Mouse (Mus musculus): ENCODE results near the gene Col15a1. TPM values are rescaled to one million over a fixed set of nuclear protein-coding genes. Genes with fewer than 3 reads are reported as not detected.

Col15a1 gene
- polyA plus RNA-seq, 1 experiment from 2014 or later: 2.0 TPM

DNA sequence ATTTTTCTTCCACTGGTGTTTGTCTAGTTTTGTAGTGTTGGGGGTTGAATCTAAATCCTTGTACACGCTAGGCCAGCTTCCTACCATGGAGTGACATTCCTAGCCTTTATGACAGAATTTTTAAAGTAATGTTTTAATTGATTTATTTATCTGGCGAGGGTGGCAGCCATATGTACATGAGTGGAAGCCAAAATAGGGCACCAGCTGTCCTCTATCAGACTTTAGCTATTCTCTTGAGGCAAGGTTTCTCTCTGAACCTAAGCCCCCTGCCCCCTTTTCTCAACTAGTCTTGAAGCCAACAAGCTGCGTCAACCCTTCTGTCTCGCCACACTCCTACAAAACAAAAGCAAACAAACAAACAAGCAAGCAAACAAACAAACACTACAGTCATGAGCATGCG, 57.6 kb downstream of the Col15a1 start:
- H3K9ac ChIP-seq (ENCODE audit: low read depth, low read length): no peak overlapping the region
- no peaks in the 10 kb centered on the region for H3K36me3 ChIP-seq (ENCODE audit: control insufficient read depth, insufficient read depth, low read length)
- no peaks in the 10 kb centered on the region for H3K9me3 ChIP-seq (replicated peaks; ENCODE audit: control insufficient read depth, low read length)
- no peak overlapping the region for H3K27ac ChIP-seq (ENCODE audit: low read depth, low read length)
- WGBS (ENCODE audit: insufficient replicate concordance): 80% methylated on average over 5 of the region's 5 CpGs
- no peak for ATAC-seq (replicated peaks; ENCODE audit: insufficient number of reproducible peaks, low FRiP score, low TSS enrichment)
- H3K4me1 ChIP-seq (ENCODE audit: control insufficient read depth, insufficient read depth, low read length): peaks cover 3% of the 10 kb centered on the region; the same call in 1 of the 2 replicates
- no peak overlapping the region for H3K4me2 ChIP-seq
- no peaks in the 10 kb centered on the region; the same call in 1 of the 2 replicates for H3K27me3 ChIP-seq (ENCODE audit: control insufficient read depth, insufficient read depth, low read length)
- no peak overlapping the region for H3K4me3 ChIP-seq (ENCODE audit: low read depth, low read length)

DNA sequence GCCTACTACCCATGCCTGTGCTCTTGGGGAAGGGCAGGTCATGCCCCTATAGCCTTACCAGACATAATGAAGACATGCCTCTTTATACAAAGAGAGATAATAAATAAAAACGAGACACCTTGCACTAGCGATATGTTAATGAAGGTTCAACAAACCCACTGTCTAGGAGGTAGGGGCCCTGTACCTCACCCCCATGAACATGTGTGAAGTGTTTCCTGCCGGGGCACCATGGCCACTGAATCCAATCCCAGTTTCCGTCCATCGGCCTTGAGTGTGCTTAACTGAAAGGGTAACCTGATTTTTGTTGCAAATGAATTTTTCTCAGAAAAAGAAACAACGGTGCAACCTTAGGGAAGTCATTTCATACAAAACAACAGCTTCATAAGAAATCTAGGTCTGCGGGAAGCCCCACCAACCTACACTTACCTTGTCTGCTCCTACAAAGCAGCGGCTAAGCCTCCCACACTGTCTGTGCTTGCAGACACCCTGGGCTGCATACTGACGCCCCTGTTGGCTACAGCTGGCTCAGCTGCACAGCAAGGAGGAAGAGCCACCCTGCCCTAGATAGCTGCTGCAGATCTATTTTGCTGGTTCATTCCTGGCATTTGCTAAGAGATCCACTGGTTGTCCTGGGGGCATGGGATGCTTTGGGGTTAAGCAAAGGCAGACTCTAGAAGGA, 64.6 kb downstream of the Col15a1 start:
- Histone ChIP-seq H3K36me3 (ENCODE audit: control insufficient read depth, insufficient read depth, low read length) (no peaks in the 10 kb centered on the region), H3K4me3 (ENCODE audit: low read depth, low read length) (no peak overlapping the region), H3K4me2 (no peak overlapping the region), H3K27me3 (ENCODE audit: control insufficient read depth, insufficient read depth, low read length) (no peaks in the 10 kb centered on the region; the same call in 1 of the 2 replicates), H3K9me3 (replicated peaks; ENCODE audit: control insufficient read depth, low read length) (no peaks in the 10 kb centered on the region), H3K27ac (ENCODE audit: low read depth, low read length) (no peak overlapping the region), H3K9ac (ENCODE audit: low read depth, low read length) (no peak overlapping the region), H3K4me1 (ENCODE audit: control insufficient read depth, insufficient read depth, low read length) (no peaks in the 10 kb centered on the region)
- ATAC-seq (replicated peaks; ENCODE audit: insufficient number of reproducible peaks, low FRiP score, low TSS enrichment): no peak
- 79% methylated on average over 9 of the region's 9 CpGs for WGBS (ENCODE audit: insufficient replicate concordance)

DNA sequence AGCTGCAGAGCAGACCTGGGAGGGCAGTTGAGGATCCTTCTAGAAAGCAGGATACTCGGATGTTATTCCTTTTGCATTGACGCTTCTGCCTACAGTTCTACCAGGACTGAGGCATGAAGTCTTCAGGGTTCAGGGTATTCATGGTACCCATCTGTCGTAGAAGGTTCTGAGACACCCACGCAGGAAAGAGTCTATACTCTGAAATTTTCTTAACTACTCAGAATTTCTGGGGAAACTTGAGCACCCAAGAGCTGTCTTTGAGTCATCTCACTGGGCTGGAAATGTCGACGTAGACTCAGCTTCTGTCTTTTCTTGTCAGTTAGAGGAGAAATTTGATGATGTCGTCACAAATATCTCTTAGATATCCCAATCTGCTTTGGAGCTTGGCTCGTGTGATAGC, 65.8 kb downstream of the Col15a1 start:
- Histone ChIP-seq H3K4me3 (ENCODE audit: low read depth, low read length) (no peak overlapping the region), H3K9ac (ENCODE audit: low read depth, low read length) (no peak overlapping the region), H3K4me1 (ENCODE audit: control insufficient read depth, insufficient read depth, low read length) (no peaks in the 10 kb centered on the region), H3K4me2 (no peak overlapping the region), H3K36me3 (ENCODE audit: control insufficient read depth, insufficient read depth, low read length) (no peaks in the 10 kb centered on the region), H3K9me3 (replicated peaks; ENCODE audit: control insufficient read depth, low read length) (no peaks in the 10 kb centered on the region), H3K27ac (ENCODE audit: low read depth, low read length) (no peak overlapping the region), H3K27me3 (ENCODE audit: control insufficient read depth, insufficient read depth, low read length) (no peaks in the 10 kb centered on the region)
- no peak for ATAC-seq (replicated peaks; ENCODE audit: insufficient number of reproducible peaks, low FRiP score, low TSS enrichment)
- WGBS (ENCODE audit: insufficient replicate concordance): 80% methylated on average over 8 of the region's 8 CpGs

DNA sequence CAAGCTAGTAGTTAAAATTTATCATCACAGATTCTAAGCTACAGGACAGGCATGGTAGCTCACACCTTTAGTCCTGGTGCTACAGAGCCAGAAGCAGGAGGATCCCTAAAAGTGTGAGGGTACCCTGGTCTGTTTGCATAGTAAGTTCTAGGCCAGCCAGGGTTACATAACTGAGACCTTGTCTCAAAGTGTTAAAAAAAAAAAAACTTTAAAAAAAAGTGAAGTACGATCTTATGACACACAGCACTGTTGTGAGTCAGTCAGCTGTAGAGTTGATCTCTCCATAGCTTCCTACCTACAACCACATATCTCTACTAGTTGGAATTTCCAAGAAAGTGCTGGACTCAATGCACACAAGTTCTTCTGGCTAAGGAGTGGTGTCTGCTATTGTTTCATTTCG, 67.0 kb downstream of the Col15a1 start:
- Histone ChIP-seq H3K4me3 (ENCODE audit: low read depth, low read length) (no peak overlapping the region), H3K4me2 (no peak overlapping the region), H3K27ac (ENCODE audit: low read depth, low read length) (no peak overlapping the region), H3K36me3 (ENCODE audit: control insufficient read depth, insufficient read depth, low read length) (no peaks in the 10 kb centered on the region), H3K9me3 (replicated peaks; ENCODE audit: control insufficient read depth, low read length) (no peaks in the 10 kb centered on the region), H3K27me3 (ENCODE audit: control insufficient read depth, insufficient read depth, low read length) (no peaks in the 10 kb centered on the region), H3K9ac (ENCODE audit: low read depth, low read length) (no peak overlapping the region), H3K4me1 (ENCODE audit: control insufficient read depth, insufficient read depth, low read length) (no peaks in the 10 kb centered on the region)
- WGBS (ENCODE audit: insufficient replicate concordance): 85% methylated on average over 2 of the region's 2 CpGs
- no peak for ATAC-seq (replicated peaks; ENCODE audit: insufficient number of reproducible peaks, low FRiP score, low TSS enrichment)

DNA sequence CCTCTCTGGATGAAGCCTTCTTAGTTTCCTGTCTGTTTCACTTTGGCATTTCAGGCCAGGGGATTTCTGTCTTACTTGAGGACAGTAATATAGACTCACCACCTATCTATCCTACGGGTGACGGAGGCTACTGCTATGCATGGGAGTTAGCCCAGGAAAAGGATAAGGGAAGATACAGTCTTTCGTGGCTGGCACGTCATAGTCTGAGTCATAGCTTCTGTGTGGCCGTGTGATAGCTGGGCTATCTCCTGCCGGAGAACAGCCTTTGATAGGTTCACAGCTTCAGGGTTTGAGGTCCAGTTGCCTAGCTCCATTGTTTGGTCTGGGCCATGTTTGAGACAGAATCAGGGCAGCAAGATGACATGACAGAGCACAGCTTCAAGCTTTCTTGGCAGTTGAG, 70.4 kb downstream of the Col15a1 start:
- Histone ChIP-seq H3K27me3 (ENCODE audit: control insufficient read depth, insufficient read depth, low read length) (no peaks in the 10 kb centered on the region), H3K4me2 (no peak overlapping the region), H3K36me3 (ENCODE audit: control insufficient read depth, insufficient read depth, low read length) (no peaks in the 10 kb centered on the region), H3K9me3 (replicated peaks; ENCODE audit: control insufficient read depth, low read length) (no peaks in the 10 kb centered on the region), H3K9ac (ENCODE audit: low read depth, low read length) (no peak overlapping the region), H3K4me1 (ENCODE audit: control insufficient read depth, insufficient read depth, low read length) (peaks cover 4% of the 10 kb centered on the region), H3K4me3 (ENCODE audit: low read depth, low read length) (no peak overlapping the region), H3K27ac (ENCODE audit: low read depth, low read length) (no peak overlapping the region)
- WGBS (ENCODE audit: insufficient replicate concordance): 48% methylated on average over 6 of the region's 6 CpGs
- ATAC-seq (replicated peaks; ENCODE audit: insufficient number of reproducible peaks, low FRiP score, low TSS enrichment): no peak

DNA sequence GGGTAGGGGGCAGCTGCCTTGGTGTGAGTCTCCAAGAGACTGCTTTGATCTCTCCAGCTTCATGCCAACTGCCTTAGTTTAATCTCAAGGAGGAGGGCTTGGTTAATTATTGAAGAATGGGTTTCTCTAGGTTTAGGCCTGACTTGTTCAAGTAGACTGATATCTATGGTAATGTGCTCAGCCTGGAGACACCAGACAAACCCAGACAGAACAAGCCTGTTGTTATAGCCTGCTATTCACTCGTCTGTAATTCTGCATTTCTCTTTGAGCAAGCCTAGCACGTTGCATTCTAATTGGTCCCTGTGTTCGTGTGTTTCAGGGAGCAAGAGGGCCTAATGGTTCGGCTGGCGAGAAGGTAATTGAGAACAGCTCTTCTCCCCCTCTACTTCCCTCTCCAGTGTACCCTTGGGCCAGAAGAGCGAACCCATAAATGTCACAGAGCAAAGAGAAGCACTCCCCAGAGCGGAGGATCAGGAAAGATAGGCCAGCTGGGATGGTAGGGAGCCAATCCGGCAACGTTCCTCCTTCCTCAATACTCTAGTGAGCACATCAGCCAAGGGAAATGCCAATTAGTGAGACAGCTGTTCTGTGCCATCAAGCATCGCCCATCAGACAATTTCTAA, 71.2 kb downstream of the Col15a1 start:
- Histone ChIP-seq H3K36me3 (ENCODE audit: control insufficient read depth, insufficient read depth, low read length) (no peaks in the 10 kb centered on the region), H3K27ac (ENCODE audit: low read depth, low read length) (no peak overlapping the region), H3K4me3 (ENCODE audit: low read depth, low read length) (no peak overlapping the region), H3K9me3 (replicated peaks; ENCODE audit: control insufficient read depth, low read length) (no peaks in the 10 kb centered on the region), H3K4me1 (ENCODE audit: control insufficient read depth, insufficient read depth, low read length) (peaks cover 5% of the 10 kb centered on the region), H3K4me2 (no peak overlapping the region), H3K27me3 (ENCODE audit: control insufficient read depth, insufficient read depth, low read length) (no peaks in the 10 kb centered on the region), H3K9ac (ENCODE audit: low read depth, low read length) (no peak overlapping the region)
- no peak for ATAC-seq (replicated peaks; ENCODE audit: insufficient number of reproducible peaks, low FRiP score, low TSS enrichment)
- WGBS (ENCODE audit: insufficient replicate concordance): 78% methylated on average over 10 of the region's 10 CpGs

DNA sequence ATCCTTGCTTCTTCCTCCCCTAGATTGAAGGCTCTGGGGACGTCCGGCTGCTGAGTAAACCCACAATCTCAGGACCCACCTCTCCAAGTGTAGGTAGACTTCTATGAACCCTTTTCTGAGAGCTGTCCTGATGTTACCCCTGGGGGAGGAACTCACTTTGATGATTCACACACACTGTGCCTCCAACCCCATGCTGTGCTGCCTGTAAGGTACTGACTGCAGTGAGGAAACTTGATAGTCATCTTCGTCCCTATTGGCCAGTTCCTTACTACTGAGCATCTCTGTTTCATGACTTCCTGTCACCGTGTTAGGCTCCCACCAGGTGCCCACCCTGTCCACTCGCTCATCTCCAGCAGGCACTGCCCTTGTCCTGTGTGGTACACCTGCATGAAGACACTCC, 72.2 kb downstream of the Col15a1 start:
- no peaks in the 10 kb centered on the region for H3K27me3 ChIP-seq (ENCODE audit: control insufficient read depth, insufficient read depth, low read length)
- H3K9me3 ChIP-seq (replicated peaks; ENCODE audit: control insufficient read depth, low read length): no peaks in the 10 kb centered on the region
- no peak overlapping the region for H3K27ac ChIP-seq (ENCODE audit: low read depth, low read length)
- 76% methylated on average over 5 of the region's 5 CpGs for WGBS (ENCODE audit: insufficient replicate concordance)
- H3K4me3 ChIP-seq (ENCODE audit: low read depth, low read length): no peak overlapping the region
- peaks cover 15% of the 10 kb centered on the region for H3K4me1 ChIP-seq (ENCODE audit: control insufficient read depth, insufficient read depth, low read length)
- H3K36me3 ChIP-seq (ENCODE audit: control insufficient read depth, insufficient read depth, low read length): no peaks in the 10 kb centered on the region
- no peak overlapping the region for H3K4me2 ChIP-seq
- no peak for ATAC-seq (replicated peaks; ENCODE audit: insufficient number of reproducible peaks, low FRiP score, low TSS enrichment)
- no peak overlapping the region for H3K9ac ChIP-seq (ENCODE audit: low read depth, low read length)

DNA sequence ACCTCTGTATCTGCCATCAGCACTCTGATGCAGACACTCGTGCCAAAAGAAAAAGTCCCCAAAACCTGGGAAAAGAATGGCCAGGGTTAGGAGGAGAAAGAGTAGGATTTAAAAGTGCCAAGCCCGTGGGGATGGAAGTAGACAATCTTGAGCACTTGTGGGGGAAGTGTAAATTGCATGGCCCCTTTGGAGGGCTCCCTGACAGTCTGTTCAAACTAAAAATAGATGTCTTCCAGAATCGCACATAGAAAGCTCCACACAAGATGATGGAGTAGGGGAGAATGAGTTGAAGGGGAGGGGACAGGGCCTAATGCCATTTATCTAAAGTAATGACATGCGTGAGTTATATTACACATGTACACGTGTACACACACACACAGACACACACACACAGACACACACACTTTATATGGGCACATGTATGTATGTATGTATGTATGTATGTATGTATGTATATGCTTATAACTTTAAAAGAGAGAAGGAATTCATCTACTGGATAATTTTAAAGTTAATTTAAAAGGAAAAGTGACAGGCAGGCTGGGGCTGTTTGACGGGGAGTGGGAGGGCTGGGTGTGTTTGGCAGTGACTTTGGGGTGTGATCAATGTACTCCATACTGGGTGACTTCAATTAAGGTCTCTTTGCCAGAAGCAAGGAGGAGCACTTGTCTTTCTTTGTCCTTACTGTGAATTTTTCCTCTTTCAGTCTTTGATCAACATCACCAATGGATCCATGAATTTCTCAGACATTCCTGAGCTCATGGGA, 74.1 kb downstream of the Col15a1 start:
- Histone ChIP-seq H3K9ac (ENCODE audit: low read depth, low read length) (no peak overlapping the region), H3K27me3 (ENCODE audit: control insufficient read depth, insufficient read depth, low read length) (no peaks in the 10 kb centered on the region), H3K4me3 (ENCODE audit: low read depth, low read length) (no peak overlapping the region), H3K36me3 (ENCODE audit: control insufficient read depth, insufficient read depth, low read length) (no peaks in the 10 kb centered on the region), H3K27ac (ENCODE audit: low read depth, low read length) (no peak overlapping the region), H3K4me2 (no peak overlapping the region), H3K4me1 (ENCODE audit: control insufficient read depth, insufficient read depth, low read length) (peaks cover 15% of the 10 kb centered on the region), H3K9me3 (replicated peaks; ENCODE audit: control insufficient read depth, low read length) (no peaks in the 10 kb centered on the region)
- no peak for ATAC-seq (replicated peaks; ENCODE audit: insufficient number of reproducible peaks, low FRiP score, low TSS enrichment)
- 55% methylated on average over 6 of the region's 6 CpGs for WGBS (ENCODE audit: insufficient replicate concordance)

Measured in heart, embryonic 11.5 days (tissue).